Mouse (Mus musculus): ENCODE measurements around the gene Jam2. TPM values are rescaled to one million over a fixed set of nuclear protein-coding genes. Genes with fewer than 3 reads are reported as not detected.

The Jam2 gene
- polyA plus RNA-seq, 1 experiment from 2014 or later = 14.6 TPM

DNA sequence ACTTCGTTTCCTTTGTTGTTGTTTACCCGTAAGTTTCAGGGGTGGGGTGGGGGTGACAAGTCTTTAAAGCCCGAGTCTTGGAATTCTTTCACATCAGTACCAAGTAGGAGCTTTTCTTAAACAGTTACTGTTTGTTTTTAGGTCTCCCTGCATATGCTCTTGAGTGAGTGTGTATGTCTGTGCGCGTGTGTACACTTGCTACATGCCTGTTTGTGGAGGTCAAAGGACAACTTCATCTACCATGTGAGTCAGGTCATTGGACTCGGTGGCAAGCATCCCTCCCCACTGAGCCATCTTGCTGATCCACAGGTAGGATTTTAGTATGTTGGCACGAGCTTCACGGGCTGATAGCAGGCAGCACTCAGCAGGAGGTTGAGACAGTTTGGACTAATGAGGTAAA lies 99.9 kb downstream of the Jam2 start:
- 73% methylated on average over 8 of the region's 8 CpGs for WGBS
- Histone ChIP-seq H3K27me3 (ENCODE audit: control insufficient read depth, insufficient read depth, low read depth, low read length) (no peaks in the 10 kb centered on the region), H3K4me3 (ENCODE audit: low read length) (no peak overlapping the region)

DNA sequence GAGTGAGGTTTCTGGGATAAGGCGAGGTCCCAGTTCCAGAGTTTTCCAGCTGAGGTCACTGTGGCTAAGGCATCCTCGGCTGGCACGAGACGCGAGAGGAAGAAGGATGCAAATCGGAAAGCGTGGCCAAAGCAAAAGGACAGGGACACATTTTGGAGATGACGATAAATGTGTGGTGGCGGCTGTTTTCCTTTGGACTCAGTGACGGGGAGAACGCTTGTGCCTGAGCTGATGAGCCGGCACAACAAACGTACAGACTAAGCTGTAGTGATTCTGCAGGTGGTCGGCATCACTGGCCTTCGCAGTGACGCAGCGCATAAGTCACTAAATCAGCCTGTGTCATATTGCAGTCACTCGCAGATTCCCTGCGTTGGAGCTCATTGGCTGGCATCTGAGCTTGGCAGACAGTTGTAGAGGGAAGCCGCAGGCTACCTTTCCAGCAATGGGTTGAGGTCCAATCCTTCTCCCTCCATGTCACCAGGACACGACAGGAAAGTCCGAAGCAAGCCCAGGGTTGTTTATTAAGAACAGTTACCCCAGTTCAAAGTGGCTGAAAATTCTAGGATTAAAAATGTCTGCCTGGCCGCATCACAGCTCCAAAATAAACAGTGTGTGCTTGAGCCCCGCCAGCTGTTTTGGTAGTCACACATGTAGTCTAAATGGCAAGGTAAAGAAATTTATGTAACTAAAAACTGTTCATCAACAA lies 101.2 kb downstream of the Jam2 start:
- H3K4me1 ChIP-seq (replicated peaks; ENCODE audit: control insufficient read depth, insufficient read depth, low read length) = no peaks in the 10 kb centered on the region
- no peaks in the 10 kb centered on the region for H3K27me3 ChIP-seq (ENCODE audit: control insufficient read depth, insufficient read depth, low read depth, low read length)
- H3K27ac ChIP-seq (ENCODE audit: low read length) = no peak overlapping the region
- H3K4me3 ChIP-seq (ENCODE audit: low read length) = peak overlapping the region; percentile 32
- 44% methylated on average over 24 of the region's 24 CpGs for WGBS
- H3K36me3 ChIP-seq (ENCODE audit: control insufficient read depth, insufficient read depth, low read length) = no peaks in the 10 kb centered on the region
- peak overlapping the region; percentile 55 for H3K4me2 ChIP-seq (ENCODE audit: low read depth, low read length)
- no peak overlapping the region for H3K9ac ChIP-seq (ENCODE audit: low read length)
- ATAC-seq (ENCODE audit: low read depth) = peak; percentile 31; the same call in 1 of the 2 replicates
- no peaks in the 10 kb centered on the region for H3K9me3 ChIP-seq (ENCODE audit: control insufficient read depth, low read length)

More for the DNA sequence above, 99.9 kb downstream of the Jam2 start:
- Histone ChIP-seq H3K4me1 (replicated peaks; ENCODE audit: control insufficient read depth, insufficient read depth, low read length) (no peaks in the 10 kb centered on the region), H3K9me3 (ENCODE audit: control insufficient read depth, low read length) (no peaks in the 10 kb centered on the region), H3K27ac (ENCODE audit: low read length) (no peak overlapping the region), H3K36me3 (ENCODE audit: control insufficient read depth, insufficient read depth, low read length) (no peaks in the 10 kb centered on the region), H3K9ac (ENCODE audit: low read length) (no peak overlapping the region), H3K4me2 (ENCODE audit: low read depth, low read length) (no peak overlapping the region)
- no peak for ATAC-seq (ENCODE audit: low read depth)

Other genes with a start within 250 kb of the Jam2 start
- gene Mrpl39, start 38.4 kb upstream of the Jam2 start, polyA plus RNA-seq (2015; fragmentation: Nextera tagmentation; extraction: Ambion mirVana) = 44.2 and 47.0 TPM in 2 replicates
- gene Gabpa, start 60.8 kb downstream of the Jam2 start, polyA plus RNA-seq (2015; fragmentation: Nextera tagmentation; extraction: Ambion mirVana) = 38.5 and 39.4 TPM in 2 replicates
- 874 and 916 TPM in 2 replicates for gene Atp5j, start 61.5 kb downstream of the Jam2 start, polyA plus RNA-seq (2015; fragmentation: Nextera tagmentation; extraction: Ambion mirVana)